Mouse (Mus musculus) c-Kit-negative CD71-positive TER-119-positive erythroid progenitor cells, embryonic 14.5 days (primary cell): ENCODE measurements around the gene Fpgs.

Source experiments
- DNase-seq: peaks from one replicate; pipeline ENCODE4 v3.0.0-alpha.2; 2013; ENCODE audit warnings: low read depth, low spot score

Gene Fpgs

DNA sequence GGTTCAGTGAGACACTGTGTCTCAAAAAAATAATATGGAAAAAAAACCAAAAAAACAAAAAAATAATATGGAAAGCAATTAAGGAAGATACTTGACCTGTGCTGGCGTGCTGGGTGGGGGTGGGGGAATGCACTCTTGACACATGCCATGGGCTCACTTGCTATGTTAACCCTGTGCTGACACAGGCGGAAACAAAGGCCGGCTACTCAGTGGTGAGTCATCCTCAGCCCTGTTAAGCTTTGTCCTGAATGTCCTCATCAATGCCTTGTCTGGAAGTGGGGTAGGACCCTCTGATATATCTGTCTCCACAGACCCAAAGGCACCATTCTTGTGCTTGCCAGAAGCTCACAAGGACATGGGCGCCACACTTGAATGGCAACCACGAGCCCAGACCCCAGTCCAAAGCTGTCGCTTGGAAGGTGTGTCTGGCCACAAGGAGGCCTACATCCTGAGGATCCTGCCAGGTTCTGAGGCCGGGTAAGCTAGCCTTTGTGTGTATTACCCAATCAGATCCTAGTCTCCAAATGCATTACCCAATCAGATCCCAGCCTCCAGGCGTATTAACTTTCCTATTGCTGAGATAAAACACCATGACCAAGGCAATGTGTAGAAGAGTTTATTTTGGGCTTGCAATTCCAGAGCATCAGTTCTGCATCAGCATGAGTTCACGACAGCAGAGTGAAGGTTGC is 31.9 kb downstream of the Fpgs start:
- DNase-seq, result no peak

DNA sequence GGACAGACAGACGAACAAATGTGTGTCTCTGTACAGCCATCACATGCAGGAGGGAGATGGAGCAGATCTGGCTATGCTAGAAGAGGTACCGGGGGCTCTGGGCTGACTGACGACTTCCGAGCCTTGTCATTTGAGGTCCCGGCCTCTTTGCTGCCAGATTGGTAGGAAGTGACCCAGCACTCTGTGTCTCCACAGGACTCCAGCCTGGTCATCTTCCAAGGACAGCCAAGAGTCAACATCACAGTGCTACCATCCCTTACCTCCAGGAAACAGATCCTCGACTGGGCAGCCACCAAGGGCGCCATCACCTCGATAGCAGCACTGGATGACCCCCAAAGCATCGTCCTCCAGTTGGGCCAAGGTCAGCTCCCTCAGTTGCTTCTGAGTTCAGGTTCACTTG is 32.8 kb downstream of the Fpgs start:
- no peak for DNase-seq

DNA sequence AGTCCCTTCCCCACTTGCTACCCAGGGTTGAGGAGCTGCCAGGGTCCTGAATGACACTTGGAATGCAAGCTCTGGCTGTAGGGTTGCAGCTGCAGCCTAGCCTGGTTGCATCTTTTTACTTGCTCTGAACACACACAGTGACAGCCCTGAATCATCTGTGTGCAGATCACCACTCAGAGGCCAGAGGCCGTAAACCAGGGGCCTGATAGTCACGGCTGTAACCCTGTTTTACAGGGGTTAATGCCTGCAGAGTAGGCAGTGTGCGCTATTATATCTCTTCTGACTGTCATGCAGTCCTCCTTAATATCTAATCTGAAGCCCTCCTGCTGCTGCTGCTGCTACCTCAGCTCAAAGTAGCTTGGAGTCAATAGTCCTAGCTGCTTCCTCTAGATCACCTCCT is 34.1 kb downstream of the Fpgs start:
- DNase-seq, result no peak

DNA sequence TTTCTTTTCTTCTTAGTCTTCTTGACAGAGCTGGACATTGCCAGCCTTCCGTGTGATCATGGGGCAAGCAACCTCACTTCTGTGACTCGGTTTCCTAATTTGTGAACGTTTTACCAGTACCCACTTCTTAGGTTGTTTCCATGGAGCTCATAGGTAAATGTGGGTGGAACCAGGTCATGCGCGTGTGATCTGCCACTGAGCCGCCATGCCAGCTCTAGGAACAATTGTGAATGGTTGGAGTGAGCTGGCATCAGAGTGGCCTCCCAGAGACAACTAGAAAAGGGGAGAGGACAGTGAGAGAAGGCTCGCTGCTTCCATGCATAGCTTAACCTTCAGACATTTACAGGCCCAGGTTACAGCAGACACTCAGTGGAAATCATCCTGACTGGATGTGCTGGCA is 35.8 kb downstream of the Fpgs start:
- no peak for DNase-seq

DNA sequence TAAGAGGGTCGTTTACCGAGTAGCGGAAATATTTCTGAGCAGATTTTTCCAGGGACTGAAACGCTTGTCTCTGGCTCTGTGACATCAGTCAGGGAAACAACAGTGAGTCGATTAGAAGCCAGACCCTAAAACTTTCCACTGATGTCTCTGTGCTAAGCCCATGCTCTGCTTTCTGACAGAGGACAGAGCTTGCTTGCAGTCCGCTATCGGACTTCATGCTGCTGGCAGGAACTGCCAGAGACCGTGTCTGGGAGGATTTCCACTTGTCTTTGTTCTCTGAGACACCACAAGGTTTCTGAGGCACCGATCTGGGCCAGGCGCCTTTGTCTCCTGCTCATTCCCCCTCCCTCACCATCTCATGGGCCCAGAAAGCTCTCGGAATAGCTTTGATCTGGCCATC is 36.2 kb downstream of the Fpgs start:
- no peak for DNase-seq

DNA sequence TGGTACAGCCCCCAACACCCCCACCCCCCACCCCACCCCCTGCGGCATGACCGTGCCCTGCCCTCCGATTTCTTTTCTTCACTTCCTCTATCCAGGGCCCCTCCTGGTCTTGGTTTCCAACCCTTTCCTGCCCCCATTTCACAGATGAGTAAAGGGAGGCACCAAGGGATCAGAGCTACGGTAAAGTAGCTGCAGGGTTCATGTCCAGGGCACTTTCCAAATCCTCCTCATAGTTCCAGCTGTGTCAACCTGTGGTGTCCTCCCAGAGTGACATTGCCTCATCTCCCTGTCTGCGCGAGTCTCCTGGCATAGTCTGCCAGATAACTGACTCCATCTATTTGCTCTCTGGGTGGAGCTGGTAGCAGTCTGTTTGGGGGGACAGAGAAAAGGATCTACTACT is 38.1 kb downstream of the Fpgs start:
- no peak for DNase-seq

DNA sequence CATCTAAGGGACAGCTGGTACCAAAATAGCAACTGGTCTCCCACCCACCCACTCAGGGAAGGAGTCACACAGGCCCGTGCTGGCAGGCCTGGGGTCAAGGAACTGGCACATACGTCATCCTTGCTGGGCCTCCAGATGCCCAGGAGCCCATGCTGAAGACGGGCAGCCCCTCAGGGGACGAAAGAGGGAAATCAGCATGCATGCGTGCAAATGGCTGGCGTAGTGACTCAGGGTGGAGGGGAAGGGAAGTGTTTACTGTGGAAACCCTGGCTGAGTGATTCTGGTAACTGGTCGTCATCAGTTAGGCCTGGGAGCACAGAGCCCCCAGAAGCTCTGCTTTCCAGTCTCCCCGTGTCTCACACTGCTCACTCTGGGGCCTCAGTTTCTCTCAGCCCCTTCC is 38.6 kb downstream of the Fpgs start:
- DNase-seq, result no peak

DNA sequence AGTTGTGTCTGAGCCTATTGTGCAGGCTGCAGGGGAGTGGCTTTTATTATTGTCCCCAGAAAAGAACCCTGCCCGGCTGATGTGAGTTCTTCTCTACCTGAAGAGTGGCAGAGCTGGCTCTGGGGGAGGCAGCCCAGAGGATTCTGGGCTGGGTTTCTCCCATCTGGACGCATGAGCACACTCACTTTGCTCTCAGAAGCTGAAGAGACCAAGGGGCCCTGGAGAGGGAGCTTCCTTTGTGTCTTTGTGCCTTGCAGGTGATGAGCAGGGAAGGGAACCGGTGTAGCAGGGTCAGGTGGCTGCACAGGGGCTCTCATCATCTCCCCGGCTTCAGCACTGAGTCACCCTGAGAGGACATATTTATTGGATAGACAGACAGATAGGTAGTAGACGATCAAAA is 41.7 kb downstream of the Fpgs start:
- DNase-seq, result no peak

DNA sequence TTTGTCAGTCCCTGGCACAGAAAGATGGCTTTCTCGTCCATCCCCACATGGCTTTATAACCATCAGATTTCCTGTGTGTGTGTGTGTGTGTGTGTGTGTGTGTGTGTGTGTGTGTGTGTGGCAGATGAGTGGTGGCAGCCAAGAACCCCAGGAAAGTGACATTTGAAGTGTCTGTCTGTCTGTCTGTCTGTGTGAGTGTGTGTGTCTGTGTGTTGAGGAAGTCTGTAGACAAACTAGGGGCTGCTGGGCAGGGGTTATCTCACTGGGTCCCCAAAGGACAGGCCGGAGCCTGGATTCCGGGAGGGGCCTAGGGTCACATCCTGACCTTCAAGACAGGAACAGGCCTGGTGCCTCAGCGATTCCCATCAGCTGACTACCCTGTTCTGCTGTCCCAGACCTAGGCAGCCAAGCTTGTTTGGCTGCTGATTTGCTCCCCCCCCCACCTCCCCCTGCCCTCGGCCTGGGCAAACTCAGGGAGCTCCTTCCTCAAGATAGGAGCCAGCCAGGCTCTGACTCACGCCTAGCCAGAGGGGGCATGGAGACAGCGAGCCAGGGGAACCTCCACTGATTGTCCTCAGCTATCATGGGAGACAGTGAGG is 42.3 kb downstream of the Fpgs start:
- DNase-seq, result no peak

DNA sequence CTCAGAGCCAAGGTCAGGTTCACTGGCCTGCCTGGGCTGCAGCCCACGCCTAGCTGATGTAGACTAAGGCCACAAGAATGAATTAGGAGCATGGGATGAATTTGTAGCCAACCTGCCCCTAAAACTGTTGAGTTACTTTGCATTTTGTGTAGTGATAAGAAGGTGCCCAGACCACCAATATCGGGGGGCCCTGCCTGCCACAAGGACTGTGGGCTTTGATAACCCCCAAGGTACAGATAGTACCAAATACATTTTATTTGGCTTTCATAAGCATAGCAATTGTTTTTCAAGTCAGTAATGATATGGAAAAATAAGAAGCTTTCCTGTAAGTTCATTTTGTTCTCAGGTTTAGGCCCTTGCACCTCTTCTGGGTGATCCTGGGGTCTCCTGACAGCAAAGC is 45.1 kb downstream of the Fpgs start:
- no peak for DNase-seq

DNA sequence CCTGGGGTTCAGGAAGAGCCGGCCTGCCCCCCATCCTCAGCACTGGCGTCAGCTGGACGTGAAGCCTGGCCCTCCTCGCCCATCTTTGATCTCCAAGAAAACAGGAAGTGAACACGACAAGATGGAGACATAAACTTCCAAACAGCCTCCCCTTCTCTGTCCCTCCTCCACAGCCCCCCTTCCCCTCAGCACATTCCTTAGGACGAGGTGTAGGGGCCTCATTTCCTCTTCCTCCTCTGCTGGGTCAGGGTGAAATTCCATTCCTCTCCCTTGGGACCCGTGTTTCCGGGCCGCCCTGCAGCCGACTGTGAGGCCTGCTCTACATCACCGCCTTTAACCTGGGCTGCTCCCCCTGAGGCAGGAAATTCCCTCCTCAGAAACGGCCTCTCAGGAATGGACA is 48.1 kb downstream of the Fpgs start:
- DNase-seq, result no peak

DNA sequence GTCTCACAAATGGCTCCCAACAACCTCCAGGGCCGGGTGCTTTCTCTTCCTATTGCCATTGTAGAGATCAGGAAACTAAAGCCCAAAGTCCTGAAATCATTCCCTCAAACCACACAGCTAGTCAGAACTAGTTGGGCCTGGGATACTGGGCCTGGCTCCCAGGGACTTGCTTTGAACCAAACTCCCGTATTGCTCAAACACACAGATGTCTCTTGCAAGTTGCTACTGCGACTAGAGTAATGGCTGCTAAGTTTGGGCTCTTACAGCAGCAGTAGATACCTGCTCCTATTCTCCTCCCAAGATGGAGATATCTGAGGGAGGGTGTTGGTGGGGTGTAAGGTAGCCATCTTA is 48.6 kb downstream of the Fpgs start:
- no peak for DNase-seq

DNA sequence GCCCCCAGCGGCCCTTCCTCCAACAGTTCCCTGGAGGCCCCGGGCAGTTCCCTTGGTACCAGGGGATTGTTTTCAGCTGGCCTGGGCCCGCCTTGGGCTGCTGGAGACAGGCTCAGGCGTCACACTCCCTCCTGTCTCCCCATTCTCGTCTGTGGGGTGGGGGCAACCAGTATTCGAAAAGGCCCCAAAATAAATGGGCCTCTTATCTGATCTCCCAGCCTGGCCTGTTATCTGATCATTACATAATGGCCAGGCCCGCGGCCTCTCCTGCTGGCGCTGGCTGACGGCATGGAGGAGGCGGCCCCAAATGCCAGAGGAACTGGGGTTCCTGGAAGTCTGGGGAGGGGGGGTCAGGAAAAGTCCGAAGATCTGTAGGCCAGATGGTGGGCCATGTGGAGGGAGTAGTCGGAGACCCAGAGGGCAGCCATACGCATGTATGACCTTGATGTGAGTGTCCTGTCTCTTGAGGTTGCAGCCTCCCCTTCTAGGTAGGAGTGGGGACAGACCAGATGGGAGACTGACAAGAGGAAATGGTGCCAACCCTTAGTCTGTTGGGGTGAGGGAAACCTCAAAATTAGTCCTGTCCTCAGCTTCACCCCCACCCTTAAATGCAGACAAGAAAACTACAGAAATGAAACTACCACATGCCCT is 49.1 kb downstream of the Fpgs start:
- DNase-seq, result no peak

DNA sequence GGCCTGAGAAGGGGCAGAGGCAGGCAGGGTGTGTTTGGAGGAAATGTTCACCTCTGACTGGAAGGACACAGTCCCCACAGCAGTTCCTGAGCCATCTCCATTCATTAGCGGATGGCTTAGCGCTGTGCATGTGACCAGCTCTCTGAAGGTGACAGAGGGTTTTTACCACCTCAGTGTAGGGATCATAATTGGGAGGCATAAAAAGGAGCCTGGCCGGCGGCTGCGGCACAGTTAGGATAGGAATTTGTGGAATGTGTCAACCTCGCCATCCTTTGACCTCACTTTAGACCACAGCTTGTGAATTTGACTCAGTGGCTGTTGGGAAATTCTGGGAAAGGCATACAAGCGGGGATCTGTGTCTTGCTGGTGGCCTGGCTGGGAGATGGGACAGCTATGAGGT is 50.2 kb downstream of the Fpgs start:
- DNase-seq, result no peak

DNA sequence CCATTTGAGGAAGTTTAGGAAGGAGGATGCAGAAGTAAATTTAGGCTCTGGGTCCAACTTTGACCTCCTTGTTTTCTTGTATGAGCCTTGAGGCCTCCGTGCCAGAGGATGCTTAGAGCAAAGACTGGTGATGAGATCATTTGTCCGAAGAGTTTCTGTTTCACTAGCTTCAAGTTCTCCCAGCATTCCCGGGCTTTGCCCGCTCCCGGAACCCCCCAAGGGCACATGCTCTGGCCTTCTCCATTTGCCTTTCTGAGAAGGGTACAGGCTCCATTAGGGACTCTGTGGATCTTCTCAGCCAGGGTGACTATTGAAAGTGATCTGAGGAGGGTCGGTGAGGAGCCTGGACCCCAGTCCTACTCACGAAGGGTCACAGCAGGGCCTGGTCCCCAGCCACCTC is 56.6 kb downstream of the Fpgs start:
- DNase-seq, result no peak

DNA sequence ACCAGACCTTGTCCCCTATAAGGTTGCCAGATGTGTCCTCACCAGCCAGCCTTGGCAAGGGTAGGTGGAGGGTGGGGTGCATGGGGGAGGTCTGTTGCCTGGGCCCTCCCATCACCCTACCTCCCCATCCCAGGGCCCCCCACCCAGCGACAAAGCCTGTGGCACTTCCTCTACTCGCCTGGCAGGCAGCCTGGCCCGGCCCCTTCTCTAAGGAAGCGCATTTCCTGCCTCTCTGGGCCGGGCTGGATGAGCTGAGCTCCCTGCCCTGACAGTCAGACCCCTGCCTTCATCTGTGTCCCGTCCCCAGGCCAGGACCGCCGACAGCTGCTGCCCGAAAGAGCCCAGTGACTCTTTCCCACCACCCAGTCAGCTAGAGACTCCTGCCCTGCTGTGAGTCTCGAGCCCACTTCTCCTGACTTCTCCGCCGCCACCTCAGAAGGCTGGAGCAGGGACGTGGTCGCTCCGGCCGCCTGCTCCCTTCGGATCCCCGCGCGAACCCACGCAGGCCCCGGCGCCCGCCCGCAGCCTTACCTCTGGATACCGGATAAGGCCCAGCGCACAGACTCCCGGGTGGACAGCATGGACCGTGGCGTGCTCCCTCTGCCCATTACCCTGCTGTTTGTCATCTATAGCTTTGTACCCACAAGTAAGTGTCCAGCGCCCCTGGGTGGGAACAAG is 57.4 kb downstream of the Fpgs start, which contains the start of gene Eng:
Gene Eng (plus strand): TSS at position 217 of the 678 bp plus-strand sequence.
- DNase-seq, result no peak

DNA sequence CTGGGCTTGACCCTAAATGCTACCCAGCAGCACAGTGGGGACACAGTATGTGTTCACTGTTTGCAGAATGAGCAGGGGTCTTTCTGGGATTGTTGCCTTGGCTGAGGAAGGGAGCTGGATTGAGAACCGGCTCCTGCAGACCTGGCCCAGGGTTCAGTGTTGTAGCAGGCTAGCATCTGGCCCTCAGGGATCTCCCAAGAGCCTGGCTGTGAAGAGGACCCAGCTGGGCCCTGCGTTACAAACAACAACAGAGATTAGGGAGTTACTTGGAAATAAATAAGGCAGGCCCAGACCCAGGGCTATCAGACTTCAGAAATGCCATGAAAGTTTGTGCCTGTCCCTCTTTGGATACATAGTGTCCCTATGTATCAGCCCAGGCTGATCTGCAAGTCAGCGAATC is 58.3 kb downstream of the Fpgs start:
- DNase-seq, result no peak

DNA sequence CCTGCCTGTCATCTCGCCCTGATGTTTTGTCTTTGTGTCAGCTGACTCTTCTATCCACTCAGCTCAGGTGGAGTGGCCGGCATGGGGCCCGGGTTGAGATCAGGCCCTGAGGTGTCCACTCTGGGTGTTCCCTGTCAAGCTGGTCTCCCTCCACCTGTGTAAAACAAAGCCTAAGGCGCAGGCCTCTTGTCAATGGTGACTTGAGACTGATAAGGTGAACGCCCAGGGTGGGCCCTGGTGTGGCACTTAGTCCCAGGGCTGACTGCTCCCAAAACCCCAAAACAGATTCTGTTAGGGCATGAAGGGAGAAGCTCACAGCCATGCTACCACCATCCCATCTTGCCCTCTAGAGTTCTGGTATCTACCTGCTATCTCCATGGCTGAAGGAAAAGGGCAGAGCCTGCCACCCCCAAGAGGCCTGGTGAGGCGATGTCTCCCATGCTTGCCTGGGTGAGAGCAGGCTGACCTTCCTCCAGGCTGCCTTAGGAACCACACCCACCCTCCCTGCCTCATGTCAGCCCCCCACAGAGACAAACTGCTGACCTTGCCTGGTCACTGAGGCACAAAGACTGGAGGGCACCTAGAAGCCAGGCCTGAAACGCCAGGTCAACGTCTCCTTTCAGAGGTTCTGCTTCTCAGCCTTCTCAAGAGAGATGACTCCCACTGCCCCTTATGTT is 59.0 kb downstream of the Fpgs start:
- DNase-seq, result no peak

DNA sequence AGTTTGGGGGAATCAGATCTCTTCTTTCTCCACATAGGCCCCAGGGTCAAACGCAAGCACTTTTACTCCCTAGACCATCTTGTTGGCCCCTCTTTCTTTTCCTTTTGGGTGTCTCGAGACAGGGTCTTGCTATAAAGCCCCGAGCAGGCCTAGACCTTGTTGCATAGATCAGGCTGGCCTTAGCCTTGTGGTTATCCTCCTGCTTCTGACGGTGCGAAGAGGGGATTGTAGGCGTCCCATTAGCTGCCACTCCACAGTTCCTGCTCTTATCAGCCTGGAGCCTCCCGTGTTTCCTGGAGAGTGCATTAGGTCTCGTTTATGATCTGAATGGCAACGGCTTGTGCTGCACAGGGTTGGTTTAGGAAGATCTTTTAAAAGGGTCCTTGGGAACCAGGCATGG is 59.9 kb downstream of the Fpgs start:
- DNase-seq, result no peak

DNA sequence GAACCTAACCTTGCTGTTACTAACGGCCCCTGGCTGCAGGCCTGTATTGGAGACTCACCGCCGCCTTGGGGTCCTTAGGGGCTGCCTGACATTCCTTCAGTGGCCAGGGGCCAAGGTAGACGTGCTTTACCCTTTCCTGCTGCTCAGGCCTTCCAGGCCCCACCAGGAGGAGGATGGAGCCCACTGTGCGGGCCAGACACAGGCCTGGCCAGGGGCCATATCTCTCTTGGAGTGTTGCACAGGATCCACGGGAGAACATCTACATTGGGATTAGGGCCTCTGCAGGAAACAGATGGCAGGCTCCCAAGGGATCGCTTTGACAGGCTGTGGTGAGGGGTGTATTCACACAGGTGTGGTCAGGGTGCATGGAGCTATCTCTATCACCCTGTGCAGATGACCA is 61.1 kb downstream of the Fpgs start:
- no peak for DNase-seq

DNA sequence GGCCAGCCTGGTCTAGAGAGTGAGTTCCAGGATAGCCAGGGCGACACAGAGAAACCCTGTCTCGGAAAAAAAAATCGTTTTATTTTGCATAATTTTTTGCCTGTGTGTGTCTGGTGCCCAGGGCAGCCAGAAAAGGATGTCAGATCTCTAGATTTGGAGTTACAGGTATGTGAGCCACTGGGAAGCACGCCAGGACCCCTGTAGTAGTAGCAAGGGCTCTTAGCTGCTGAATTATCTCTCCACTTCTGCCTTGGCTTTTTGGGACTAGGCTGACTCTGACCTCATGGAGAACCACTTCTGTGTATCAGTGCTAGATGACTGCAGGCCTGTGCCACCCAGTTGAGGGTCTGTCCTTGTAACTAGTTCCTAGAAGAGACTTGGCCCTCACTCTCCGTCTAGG is 62.1 kb downstream of the Fpgs start:
- no peak for DNase-seq

DNA sequence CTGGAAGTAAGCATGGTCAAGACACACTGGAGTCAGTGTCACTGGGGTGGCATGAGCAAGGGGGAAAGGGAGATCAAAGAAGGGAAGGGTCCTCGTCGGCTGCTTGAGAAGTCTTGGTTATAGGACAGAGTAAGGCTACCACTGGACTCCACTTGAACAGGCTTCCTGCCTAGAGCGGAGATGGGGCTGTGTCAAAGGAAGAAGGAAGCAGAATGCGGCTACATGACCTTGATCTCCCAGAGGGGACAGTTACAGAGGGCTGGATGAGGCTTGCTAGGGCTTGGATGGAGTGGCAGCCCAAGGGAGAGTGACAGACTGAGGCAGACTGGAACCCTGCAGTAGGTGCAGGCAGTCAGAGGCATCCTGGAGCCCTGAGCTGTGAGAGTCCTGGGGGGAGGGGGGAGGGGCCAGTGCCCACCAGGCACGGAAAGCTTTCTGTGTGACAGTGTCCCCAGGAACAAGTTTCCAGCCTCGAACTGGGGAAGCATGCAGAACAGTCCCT is 63.3 kb downstream of the Fpgs start:
- DNase-seq, result no peak
